In the genomic region with DNA sequence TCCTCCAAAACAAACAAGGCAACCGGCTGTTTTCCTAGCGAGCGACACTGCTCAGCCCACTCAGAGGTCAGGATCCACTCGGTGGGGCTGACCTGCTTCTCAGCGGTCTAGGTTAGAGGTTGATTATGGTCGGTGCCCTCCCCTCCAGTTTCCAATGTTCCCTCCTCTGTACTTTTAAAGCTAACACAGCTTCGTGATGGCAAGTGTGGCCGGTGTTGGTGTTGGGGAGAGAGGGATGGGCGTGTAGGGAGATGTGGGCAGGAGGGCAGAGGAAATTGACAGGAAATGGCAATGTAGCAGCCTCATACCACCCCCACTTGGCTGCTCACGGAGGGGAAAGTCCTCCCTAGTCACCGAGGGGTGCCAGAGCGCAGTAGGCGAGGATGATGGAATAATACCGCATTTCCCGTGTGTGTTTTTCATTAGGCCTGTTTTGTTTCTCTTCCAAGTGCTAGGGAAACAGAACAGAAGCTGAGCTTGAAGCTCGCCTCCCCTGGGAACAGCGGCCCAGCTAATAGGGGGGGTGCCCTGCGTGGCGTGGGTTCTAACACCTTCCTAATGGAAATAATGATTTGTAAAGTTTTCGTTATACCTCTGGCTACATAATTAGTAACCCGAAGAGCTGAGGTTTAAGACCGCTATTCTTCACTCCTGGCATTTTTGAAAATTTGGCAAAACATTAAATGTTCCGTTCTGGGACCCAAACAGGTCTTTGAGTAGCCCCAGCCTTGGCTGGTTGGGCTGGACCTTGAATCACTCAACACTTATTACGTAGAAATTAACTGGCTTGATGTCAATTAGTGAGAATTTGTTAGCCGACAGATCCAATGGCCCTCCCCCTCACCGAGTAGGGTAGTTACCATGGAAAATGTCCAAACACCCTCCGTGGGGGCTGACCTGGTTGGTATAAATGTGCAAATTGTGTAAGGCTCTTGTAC, we compare ENCODE assay signal across 9 mouse cellular contexts.
A peak's percentile ranks its signal among the peaks of the same experiment; 100 is the strongest.
DNase-seq lines count a peak whose midpoint lies in the region; ATAC-seq lines count a peak whose summit lies in the region.
"Had no signal": no experiment of that assay in that cellular context is flagged by ENCODE, and none has a peak within 500 bp of the region (broad histone marks: within the 10 kb centered on the region; RNA-seq: fewer than 3 reads in every experiment).

No protein-coding gene starts in this region.

- 64% methylated on average over 27 of the region's 27 CpGs for WGBS in heart, embryonic 16.5 days
- 74% methylated on average over 27 of the region's 27 CpGs for WGBS in liver, embryonic 11.5 days

- ATAC-seq in heart, embryonic 16.5 days (replicated peaks; ENCODE audit: extremely low read depth, insufficient read depth, low FRiP score): no peak; the same call in 1 of the 2 replicates
- no peak for ATAC-seq in liver, embryonic 11.5 days (replicated peaks; ENCODE audit: low FRiP score)

- no peaks in the 10 kb centered on the region for H3K36me3 ChIP-seq in heart, embryonic 16.5 days (ENCODE audit: control insufficient read depth, insufficient read depth)
- no peaks in the 10 kb centered on the region for H3K36me3 ChIP-seq in liver, embryonic 11.5 days (ENCODE audit: control insufficient read depth, insufficient read depth, low read length)

- no peak overlapping the region for H3K9ac ChIP-seq in heart, embryonic 16.5 days (ENCODE audit: low read length)
- H3K9ac ChIP-seq in liver, embryonic 11.5 days (ENCODE audit: low read depth, low read length): no peak overlapping the region

- peak overlapping the region; percentile 10; the same call in 1 of the 2 replicates for H3K4me2 ChIP-seq in heart, embryonic 16.5 days (ENCODE audit: low read depth, low read length)
- H3K4me2 ChIP-seq in liver, embryonic 11.5 days: no peak overlapping the region

- no peaks in the 10 kb centered on the region for H3K27me3 ChIP-seq in heart, embryonic 16.5 days (ENCODE audit: control insufficient read depth, insufficient read depth, low read length)
- H3K27me3 ChIP-seq in liver, embryonic 11.5 days (replicated peaks; ENCODE audit: control insufficient read depth, insufficient read depth, low read length): no peaks in the 10 kb centered on the region

- peak overlapping the region; percentile 40; the same call in 1 of the 2 replicates for H3K27ac ChIP-seq in brown adipose tissue, adult 24 weeks (replicated peaks; ENCODE audit: low read depth, low read length)
- no peak overlapping the region for H3K27ac ChIP-seq in heart, embryonic 16.5 days (ENCODE audit: low read length)
- no peak overlapping the region for H3K27ac ChIP-seq in liver, embryonic 11.5 days (ENCODE audit: low read depth, low read length)

- DNase-seq in brain, adult 2 months (ENCODE audit: low read depth, low spot score): peak; percentile 23
- DNase-seq in kidney, postnatal 4 days: peak; percentile 32 to 50
- no peak for DNase-seq in c-Kit-positive CD71-positive TER-119-positive erythroid progenitor cells, embryonic 14.5 days (ENCODE audit: low spot score)
- no peak for DNase-seq in thymus, postnatal 0 days (ENCODE audit: low spot score)
- no peak for DNase-seq in liver, embryonic 11.5 days (ENCODE audit: low spot score)
- no peak for DNase-seq in thymus, postnatal 10 days (ENCODE audit: low spot score in 2 of 2)

- no peaks in the 10 kb centered on the region for H3K9me3 ChIP-seq in heart, embryonic 16.5 days (replicated peaks; ENCODE audit: control insufficient read depth, low read length)
- H3K9me3 ChIP-seq in liver, embryonic 11.5 days (ENCODE audit: control insufficient read depth, low read length): no peaks in the 10 kb centered on the region

- peaks cover 12% of the 10 kb centered on the region for H3K4me1 ChIP-seq in brown adipose tissue, adult 24 weeks (ENCODE audit: control insufficient read depth, insufficient read depth, insufficient read length, low read length)
- peaks cover 2% of the 10 kb centered on the region; the same call in 1 of the 2 replicates for H3K4me1 ChIP-seq in heart, embryonic 16.5 days (ENCODE audit: control insufficient read depth, insufficient read depth, low read length)
- no peaks in the 10 kb centered on the region for H3K4me1 ChIP-seq in liver, embryonic 11.5 days (replicated peaks; ENCODE audit: control insufficient read depth, insufficient read depth, low read length)

- peak overlapping the region; percentile 17; the same call in 1 of the 2 replicates for H3K4me3 ChIP-seq in brown adipose tissue, adult 24 weeks (ENCODE audit: insufficient read depth, low read depth, low read length)
- H3K4me3 ChIP-seq in heart, embryonic 16.5 days (ENCODE audit: low read length): no peak overlapping the region
- H3K4me3 ChIP-seq in liver, embryonic 11.5 days (ENCODE audit: low read depth, low read length): no peak overlapping the region
- H3K4me3 ChIP-seq: myocyte had no signal

Comparison
In these comparisons a context has a peak if more than half of its experiments do, and no peak if none do; other contexts are left out.
1. DNase-seq: peak in brain, adult 2 months (single experiment) and kidney, postnatal 4 days (2 of 2); none in c-Kit-positive CD71-positive TER-119-positive erythroid progenitor cells, embryonic 14.5 days (single experiment), thymus, postnatal 0 days (single experiment), liver, embryonic 11.5 days (single experiment) and thymus, postnatal 10 days (0 of 2).